Mouse (Mus musculus): ENCODE measurements around the gene Trim17.

The Trim17 gene

DNA sequence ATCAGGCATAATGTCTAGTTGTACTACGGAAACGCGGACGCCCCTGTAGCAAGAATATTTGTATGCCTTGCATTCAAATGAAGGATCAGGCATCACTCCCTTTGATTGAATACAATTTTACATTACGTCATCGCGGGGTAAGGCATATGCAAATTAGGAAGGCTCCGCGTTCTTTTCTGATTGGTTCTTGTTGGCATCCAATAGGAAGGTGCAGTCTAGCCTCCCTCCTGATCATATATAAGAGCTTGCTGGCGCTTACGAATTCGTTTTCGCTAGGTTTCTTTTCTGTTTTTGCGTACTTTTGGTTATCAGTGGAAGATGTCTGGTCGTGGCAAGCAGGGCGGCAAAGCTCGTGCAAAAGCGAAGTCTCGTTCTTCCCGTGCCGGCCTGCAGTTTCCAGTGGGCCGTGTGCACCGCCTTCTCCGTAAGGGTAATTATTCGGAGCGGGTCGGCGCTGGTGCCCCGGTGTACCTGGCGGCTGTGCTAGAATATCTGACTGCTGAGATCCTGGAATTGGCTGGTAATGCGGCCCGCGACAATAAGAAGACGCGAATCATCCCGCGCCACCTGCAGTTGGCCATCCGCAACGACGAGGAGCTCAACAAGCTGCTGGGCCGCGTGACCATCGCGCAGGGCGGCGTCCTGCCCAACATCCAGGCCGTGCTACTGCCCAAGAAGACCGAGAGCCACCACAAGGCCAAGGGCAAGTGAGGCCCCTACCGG, at the start of gene Trim17, which contains the start of gene Hist3h2a:
Trim17 (plus strand) TSS at position 266 of the 723 bp plus-strand sequence.
Hist3h2a (plus strand) TSS at position 266 of the 723 bp plus-strand sequence.
- DNase-seq: peak; percentile 87

DNA sequence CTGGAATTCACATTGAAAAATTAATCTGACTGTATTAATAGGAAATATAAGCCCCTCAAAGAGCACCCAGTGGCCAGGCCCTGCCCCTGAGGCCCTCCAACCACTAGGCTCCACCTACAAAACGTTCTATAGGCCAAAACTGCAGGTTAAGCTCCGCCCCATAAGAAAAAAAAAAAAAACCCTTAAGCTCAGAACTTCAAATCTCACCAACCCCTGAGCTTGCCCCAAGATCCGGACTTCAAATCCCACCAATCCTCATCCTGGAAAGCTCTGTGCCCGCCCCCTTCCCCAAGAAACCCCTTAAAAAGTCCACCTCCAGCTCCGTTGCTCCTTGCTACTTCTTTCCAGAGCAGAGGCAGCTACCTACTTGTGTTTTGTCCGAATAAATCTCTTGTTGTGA, 49.6 kb upstream of the Trim17 start:
- no peak for DNase-seq

DNA sequence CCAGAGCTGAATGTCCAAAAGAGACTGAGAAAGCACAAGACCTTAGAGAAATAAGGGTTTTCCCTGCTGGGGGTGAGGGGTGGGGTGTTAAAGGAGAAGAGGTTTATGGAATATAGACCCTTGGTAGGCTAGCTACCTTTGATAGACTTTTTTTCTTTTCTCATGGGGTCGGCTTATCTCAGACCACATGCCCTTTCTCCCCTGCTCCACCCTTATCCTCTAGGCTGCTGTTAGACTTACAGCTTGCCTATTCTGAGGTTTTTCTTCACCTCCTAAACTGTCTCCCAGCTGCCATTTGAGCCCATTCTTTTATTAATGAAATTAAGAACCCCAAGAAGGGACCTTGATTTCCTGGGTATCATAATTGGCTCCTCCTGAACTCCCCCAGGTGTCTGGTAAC, 40.7 kb upstream of the Trim17 start:
- DNase-seq: no peak

DNA sequence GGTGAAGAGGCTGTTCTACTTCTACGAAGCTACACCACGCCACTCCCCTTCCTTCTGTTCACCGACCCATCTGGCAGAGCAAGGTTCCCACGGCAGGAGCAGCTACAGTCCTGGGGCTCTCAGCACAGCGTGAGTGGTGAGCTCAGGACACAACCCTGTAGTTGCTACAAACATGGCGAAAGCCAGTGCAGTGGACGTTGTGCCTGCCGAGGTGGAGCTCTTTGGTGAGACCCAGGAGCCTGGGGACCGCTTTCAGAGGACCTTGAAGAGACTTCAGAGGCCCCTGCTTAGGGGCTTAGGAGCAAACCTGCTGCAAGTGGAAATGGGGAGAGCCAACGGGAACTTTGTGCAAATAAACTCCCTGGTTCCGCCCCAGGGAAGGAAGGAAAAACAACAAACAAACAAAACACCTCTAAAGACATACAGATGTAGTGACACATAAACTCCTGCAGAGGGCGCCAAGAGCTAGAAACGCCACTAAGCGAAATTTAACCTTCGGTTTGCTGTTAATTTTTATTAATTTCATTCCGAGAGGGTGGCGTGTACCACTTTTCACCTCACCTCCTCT, 39.9 kb upstream of the Trim17 start:
- DNase-seq: peak; percentile 42

DNA sequence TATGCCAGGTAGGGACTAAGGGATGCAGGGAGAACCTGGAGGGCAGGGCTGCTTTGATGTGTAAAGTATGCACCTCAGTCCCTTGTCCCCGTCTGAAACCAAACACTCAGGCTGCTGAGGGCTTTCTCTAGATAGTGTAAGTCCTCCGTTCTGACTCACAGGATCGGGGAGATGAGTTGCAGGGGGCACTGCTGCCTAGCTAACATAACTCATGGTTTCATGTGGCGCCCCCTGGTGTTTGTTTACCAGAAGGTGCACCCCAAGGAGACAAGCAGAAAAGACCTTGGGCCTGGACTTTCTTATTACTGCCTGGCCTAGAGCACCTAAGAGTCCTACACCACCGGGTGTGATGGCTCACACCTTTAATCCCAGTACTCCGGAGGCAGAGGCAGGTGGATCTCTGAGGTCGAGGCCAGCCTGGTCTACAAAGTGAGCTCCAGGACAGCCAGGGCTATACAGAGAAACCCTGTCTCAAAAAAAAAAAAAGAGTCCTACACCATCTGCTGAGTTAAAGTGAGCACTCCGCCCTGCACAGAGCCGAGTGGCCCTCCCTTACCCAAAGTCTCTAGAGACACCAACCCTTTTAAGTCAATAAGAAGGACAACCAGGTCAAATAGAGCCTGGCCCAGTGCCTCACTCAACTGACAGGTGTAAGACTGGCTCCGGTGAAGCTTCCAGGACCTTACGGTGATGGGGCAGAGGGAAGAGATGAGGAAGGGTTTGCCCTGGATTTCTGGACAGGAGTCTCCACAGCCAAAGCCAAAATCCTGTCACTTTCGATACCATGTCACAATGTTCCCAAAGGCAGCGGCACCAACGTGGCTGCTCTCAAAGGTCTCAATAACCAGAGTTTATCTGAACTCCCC, 37.4 kb upstream of the Trim17 start:
- peak; percentile 92 for DNase-seq

DNA sequence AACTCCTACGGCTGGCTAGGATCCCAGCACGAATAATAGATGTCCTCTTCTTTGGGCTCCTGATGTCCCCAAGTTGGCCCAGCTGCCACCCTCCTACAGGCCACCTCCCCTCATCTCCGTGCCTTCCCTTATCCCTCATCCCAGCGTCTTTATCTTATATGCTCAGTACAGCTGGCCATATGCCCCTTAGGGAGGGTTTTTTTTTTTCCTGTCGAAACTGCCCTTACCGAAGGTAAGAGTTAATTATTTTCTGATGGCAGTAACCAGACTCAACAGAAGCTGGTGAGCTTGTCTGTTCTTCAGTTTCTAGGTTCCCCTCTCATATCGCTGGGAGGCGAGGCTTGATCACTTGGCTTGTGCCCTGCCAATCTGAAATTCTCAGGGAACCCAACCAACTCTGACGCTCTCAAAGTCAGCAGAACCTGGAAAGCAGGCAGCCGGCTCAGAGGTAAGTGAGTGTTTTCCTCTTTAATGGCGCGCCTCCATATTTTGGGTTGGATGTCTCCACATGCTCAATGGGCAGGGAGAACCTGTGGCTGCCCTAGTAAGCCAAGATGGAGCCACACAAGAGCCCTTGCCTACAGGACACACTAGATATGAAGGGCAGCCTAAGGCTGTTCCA, 36.6 kb upstream of the Trim17 start, which contains the start of gene Btnl10:
Btnl10 (plus strand) TSS at position 164 of the 622 bp plus-strand sequence.
- no peak for DNase-seq

DNA sequence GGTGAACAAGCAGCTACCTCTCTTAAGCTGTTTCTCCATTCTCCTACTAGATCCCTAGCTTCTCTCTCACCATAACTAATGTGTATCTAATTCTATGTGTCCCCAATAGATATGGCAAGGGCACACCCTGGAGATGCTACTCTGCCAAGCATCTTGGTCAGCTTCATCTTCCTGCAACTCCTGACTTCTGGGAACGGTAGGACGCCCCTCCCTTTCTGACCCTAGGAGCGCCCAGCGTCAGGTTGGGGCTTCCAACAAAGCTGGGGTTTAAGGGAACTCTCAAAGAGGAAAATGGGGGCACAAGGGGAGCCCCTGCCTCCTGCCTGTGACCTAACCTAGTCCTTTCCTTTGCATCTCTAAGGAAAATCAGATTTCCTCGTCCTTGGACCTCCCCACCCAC, 35.7 kb upstream of the Trim17 start:
- DNase-seq: no peak

DNA sequence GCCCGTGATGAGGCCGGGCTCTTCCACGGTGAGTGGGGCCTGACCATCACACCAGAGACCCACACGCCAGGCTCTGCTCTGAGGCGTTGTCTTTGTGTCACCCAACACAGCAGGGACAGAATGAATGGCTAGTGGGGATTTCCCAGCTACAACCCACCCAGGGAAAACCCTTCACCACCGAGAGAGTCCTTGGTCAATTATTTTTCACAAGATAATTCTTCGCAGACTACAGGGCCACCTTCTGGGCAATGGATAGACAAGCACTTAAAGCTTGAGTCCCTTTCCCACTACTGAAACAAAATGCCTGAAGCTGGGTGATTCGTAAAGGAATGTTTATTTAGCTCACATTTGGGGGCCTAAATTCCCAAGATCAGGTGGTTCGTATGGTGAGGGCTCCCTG, 32.1 kb upstream of the Trim17 start:
- no peak for DNase-seq

DNA sequence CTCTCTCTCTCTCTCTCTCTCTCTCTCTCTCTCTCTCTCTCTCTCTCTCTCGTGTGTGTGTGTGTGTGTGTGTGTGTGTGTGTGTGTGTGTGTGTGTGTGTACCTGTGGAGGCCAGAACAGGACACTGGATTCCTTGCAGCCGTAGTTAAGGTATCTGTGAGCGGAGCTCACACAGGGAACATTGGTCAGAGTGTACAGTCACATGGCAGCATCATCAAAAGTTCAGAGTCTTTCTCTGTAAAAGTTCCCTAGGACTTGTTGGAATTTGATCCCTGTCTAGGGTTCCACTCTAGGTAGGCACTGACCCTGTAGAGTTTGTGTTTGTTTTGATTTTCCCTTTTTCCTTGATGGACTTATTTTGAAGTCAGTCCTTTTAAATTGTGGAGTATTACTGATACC, 27.8 kb upstream of the Trim17 start:
- DNase-seq: no peak

DNA sequence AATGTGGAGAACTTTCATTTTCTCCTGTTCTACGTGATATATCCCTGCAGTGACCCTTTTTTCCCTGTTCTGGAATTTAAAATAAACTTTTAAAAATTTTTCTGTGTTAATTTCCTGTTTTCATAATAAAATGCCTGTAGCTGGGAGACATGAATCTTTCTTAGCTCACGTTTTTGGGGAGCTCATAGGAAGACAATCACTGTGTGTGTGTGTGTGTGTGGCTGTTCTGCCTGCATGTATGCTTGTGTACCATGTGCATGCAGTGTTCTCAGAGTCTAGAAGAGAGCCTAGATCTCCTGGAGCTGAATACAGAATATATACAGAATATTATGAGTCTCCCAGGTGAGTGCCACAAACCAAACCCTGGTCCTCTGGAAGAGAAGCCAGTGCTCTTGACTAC, 27.4 kb upstream of the Trim17 start:
- DNase-seq: no peak

DNA sequence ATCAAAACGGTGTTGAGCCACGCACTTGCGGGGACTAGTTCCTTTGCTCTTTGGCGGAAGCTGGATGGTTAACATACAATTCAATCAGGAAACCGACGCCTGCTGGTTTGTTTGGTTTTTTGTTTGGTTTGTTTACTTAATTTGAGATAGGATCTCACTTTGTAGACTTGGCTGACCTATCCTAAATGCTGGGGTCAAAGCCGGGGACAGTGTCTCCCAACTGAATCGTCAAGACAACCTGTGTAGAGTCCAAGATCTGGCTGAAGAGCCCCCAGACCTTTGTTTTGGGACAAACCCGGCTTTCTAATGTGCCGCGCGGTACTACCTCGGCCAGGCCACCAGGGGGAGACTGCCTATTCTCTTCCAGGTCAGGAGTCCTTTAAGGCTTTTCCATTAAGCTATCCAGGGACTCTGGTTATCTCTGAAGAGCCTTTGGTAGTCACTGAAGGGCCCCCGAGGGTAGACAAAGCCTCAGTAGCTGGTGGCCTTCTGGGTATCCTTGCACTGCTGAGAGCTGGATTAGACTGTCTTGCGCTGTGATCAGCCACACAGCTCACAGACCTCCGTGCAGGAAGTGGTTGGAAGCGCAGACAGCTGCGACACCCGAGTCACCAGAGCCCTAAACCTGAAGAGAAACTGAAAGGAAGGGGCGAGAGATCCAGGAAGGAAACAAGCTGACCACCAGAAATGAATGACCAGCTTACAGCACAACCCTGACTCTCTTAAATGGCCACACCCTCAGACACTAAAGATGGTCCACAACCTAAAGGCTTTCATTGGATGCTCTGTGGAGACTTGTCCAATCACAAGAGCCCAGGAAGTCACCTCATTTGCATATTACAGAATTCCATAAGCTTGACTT, 26.5 kb upstream of the Trim17 start:
- peak; percentile 82 for DNase-seq

DNA sequence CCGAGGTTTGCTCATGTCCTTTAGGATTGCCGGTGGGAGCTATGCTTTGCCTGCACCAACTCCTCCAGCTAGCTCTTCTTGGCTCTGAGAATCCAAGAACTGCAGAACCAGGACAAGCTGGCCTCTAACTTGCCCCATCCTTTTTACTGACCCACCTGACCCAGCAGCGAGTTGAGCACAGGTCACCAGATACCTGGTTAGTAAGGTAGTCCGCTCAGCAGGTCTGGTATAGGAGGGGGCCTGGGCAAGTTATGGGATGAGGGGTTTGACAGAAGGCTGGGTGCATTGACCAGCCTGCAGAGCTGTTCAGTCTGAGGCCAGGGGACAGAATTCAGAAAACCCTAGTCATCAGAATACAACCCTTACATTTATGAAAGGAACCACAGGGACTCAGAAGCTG, 25.4 kb upstream of the Trim17 start:
- DNase-seq: no peak

DNA sequence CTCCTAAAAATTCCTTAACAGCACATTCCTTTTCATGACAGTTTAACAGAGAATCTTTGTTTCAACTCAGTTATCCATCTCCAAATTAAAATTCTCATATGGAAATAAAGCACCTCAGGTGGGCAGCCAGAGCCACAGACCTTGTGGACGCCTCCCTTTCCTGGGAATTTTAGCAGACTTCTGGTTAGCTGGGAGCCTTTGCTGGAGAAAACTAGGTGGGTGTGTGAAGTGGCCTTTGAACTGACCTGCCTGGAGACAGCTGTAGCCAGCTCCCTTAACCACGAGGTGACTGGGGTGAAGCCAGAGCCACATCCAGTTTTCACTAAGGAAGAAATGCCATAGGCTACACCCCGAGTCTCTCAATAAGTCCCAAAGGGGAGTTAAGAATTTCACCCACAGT, 24.8 kb upstream of the Trim17 start:
- DNase-seq: no peak

DNA sequence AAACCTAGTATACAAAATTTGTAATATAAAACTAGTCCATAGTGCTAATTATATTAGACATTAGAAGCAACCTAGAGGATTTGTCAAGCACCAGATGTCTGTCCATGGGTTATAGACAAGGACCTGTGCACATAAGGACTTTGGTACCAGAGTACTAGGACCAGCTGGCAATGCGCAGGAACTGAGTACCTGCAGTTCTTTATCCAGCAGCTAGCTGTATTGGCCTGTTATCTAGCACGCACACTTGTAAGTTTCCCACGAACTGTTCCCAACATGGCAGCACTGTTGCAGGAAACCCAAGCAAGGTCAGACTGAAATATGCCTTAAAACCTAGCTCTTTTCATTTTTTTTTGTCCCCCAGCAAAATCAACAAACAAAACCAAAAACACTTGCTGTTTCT, 24.2 kb upstream of the Trim17 start:
- DNase-seq: no peak

DNA sequence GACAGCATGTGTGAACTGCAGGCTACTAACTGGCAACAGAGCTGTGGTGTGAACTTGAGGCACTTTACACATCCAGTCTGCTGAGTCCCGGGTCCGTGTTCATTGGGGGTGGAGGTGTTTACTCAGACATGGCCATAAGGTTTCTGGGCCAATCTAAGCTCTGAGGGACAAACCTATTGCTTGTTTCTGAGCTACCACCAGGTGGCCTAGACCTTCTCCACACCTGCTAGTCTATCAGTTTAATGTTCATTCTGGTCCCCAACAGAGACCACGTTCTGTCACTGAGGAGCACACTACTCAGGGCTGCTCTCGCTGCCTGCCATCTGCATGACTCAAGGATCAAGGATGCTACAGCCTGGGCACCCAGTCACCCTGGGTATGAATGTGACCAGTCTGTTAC, 22.9 kb upstream of the Trim17 start:
- peak; percentile 57 for DNase-seq

DNA sequence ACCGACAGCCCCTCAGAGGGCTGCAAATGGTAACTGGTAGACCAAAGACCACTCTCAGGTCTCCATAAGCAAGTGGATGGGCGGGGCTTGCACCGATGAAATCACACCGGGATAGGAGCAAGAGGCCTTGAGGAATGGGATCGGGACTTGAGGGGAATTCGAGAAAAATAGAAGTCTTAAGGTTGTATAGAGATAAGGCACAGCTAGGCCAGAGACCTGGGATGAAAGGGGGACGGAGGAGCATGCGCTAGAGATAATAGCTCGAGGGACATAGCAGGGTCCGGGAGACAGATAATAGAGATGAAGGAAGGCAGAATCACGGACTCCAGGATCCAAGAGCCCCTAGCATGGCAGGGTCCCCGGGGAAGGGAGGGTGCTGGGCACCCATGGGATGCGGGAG, 16.6 kb upstream of the Trim17 start:
- DNase-seq: peak; percentile 41

DNA sequence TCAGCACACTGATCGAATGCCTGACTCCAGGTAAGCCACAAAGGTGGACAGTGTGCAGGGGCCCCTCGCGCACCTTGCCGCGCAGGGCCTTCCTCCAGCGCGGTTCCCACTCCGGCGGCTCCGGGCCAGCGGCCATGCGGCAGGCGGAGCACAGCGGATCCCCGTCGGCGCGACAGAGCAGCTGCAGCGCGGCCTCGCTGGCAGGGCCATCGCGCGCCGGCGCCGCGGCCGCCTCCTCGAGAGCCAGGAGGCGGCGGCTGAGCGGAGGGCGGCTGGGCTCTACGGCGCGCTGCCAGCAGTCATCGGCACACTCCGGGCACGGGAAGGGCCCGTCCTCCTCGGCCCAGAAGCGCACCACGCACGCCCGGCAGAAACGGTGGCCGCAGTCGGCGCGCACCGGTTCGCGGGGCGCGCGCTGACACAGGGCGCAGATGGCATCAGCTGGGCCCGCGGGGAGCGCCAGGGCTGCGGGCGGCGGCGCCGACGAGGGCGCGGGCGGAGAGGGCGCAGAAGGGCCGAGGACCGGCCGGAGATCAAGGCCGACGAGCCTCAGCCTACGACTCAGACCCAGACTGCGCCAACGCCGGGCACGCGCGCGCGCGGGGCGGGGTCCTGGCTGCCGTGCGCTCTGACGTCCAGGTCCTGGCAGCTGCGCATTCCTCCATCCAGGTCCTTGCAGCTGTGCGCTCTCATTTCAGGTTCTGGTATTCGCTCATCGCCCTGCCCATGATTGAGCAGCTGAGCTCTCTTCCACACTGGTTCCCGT, 16.0 kb upstream of the Trim17 start, which contains the start of gene Rnf187:
Rnf187 (minus strand) TSS at position 595 of the 766 bp plus-strand sequence.
- DNase-seq: peak; percentile 91

DNA sequence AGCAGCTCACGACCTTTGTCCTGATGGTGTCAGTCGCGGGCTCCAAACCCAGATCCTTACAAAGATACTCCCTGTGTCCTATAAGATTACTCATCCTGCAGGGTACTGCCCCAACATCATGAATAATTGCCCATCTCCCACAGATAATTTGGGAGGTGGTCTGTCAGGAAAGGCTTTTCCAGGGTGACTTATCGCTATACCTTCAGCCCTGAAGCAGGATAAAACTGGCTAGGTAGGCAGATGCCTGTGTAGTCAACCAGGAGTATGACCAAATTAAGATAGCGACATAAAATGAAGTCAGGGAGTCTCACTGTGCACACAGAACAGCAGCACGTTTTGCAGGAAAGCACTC, 15.4 kb upstream of the Trim17 start:
- no peak for DNase-seq

DNA sequence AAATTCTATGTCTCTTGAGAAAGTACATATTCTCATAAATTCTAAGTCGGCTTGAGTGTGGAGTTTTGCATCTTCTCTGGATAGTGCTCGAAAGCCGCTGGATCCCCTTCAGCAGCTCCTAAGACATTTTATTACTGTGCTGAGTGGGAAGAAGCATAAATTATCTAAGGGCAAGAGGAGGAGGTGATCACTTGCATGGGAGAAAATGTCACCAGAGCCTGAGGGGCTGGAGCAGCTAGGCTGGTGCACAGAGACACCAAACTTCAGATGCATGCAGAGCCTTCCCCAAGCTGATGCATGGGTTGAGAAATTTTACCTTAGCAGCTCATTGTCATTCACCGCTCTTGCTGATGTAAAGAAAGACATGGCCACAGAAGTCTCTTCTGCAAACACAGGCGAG, 10.3 kb upstream of the Trim17 start:
- DNase-seq: no peak

DNA sequence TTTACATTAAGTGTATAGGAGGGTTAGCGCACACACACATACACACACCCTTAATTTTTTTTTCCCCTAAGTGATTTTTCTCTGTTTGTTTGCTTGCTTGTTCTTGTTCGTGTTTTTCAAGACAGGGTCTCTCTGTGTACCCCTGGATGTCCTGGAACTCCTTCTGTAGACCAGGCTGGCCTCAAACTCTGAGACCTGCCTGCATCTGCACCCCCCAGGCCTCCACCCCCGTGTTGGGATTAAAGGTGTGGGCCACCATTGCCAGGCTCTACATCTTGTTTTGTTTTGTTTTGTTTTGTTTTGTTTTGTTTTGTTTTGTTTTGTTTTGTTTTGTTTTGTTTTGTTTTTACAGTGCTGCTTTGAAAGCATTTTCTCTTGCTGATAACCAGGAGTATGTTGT, 7.2 kb upstream of the Trim17 start:
- DNase-seq: no peak

DNA sequence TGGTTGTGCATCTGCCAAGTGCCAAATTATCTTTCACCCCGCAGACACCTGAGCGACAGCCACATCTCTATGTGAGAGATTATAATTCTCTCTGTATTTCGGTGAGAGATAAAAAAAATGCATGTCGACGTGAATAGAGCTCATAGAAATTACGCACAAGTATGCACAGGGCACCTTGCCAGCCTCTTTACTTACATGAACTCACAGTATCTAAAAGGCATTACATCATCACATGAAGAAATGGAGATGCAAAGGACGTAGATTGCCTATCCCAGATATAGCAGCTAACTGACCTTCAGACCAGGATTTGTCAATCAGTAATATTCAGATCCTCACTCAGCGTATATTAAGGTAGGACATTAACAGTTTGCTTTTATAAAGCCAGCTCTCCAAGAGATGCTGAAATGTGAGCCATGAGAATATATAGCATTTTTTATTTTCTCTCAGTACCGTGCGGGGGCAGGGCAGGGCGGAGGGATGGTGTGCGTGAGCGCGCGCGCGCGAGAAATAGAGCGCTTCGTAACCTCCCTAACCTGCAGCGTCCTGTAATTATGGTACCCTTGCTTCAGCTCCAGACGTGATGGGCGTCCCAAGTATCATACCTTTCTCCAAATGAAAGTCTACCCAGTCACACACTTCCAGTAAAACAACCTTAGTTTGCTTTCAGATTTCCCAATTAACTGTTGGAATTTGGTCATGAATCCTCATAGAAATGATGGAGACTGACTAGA, 6.5 kb upstream of the Trim17 start:
- DNase-seq: peak; percentile 78
